Mouse (Mus musculus) hindbrain, embryonic 11.5 days (tissue): ENCODE data around the gene Spata48. TPM values are rescaled to one million over a fixed set of nuclear protein-coding genes. Genes with fewer than 3 reads are reported as not detected.

Experiments used
- ATAC-seq: fragments of 200-750 bp; cut with Nextera tagmentation; 2 replicates; pipeline ENCODE4 v1.8.0; 2017; ENCODE audit warnings: mild to moderate bottlenecking, moderate TSS enrichment, moderate library complexity; ENCODE audit not compliant: low FRiP score
- DNase-seq: peaks from one replicate; pipeline ENCODE4 v3.0.0-alpha.2; 2015; ENCODE audit warnings: low spot score
- H3K27ac ChIP-seq: fragments of 300-500 bp; sonication (generic); 2 replicates; pipeline ENCODE4 v1.5.1; 2014; ENCODE audit warnings: mild to moderate bottlenecking, low read depth, low read length
- H3K27me3 ChIP-seq: fragments of 300-500 bp; sonication (generic); 2 replicates; pipeline ENCODE4 v1.6.1; 2014; ENCODE audit warnings: mild to moderate bottlenecking, low read length, moderate library complexity, mixed read lengths; ENCODE audit not compliant: control insufficient read depth, insufficient read depth
- H3K36me3 ChIP-seq: fragments of 300-500 bp; sonication (generic); 2 replicates; pipeline ENCODE4 v1.6.1; 2014; ENCODE audit warnings: mild to moderate bottlenecking, low read length, moderate library complexity, mixed read lengths; ENCODE audit not compliant: control insufficient read depth, insufficient read depth
- H3K4me1 ChIP-seq: fragments of 300-500 bp; sonication (generic); replicated peaks from 2 replicates; pipeline ENCODE4 v1.6.1; 2014; ENCODE audit warnings: low read length, mixed read lengths; ENCODE audit not compliant: control insufficient read depth, insufficient read depth
- H3K4me2 ChIP-seq: fragments of 300-500 bp; sonication (generic); replicated peaks from 2 replicates; pipeline ENCODE4 v1.6.1; 2014; ENCODE audit warnings: mild to moderate bottlenecking, low read depth, low read length
- H3K4me3 ChIP-seq: fragments of 300-500 bp; sonication (generic); 2 replicates; pipeline ENCODE4 v1.5.1; 2014; ENCODE audit warnings: low read depth, low read length
- H3K9ac ChIP-seq: fragments of 300-500 bp; sonication (generic); 2 replicates; pipeline ENCODE4 v1.6.1; 2014; ENCODE audit warnings: low read depth, low read length
- H3K9me3 ChIP-seq: fragments of 300-500 bp; sonication (generic); 2 replicates; pipeline ENCODE4 v1.6.1; 2016; ENCODE audit warnings: low read length; ENCODE audit not compliant: control insufficient read depth
- WGBS: fragments of 180-500 bp; shearing (Covaris S2); extraction: QIAGEN DNeasy Blood & Tissue Kit; methylation state at CpG from one replicate; pipeline ENCODE4 v1.1.7; 2014; 5-methylcytosine and 5-hydroxymethylcytosine counted together
- polyA plus RNA-seq: library from polyadenylated mRNA; unstranded; fragments of >200 nt; fragmentation: Nextera tagmentation; extraction: Ambion mirVana; gene quantifications from 2 replicates; pipeline ENCODE4 v1.2.1, GENCODE M21; 2014

Spata48 gene
- polyA plus RNA-seq, 1 experiment from 2014 or later = 1.6 TPM

GRCm38 (mm10) chr11:11521908-11522441 is 60.1 kb downstream of the Spata48 start:
- no peaks in the 10 kb centered on the region for H3K9me3 ChIP-seq
- no peaks in the 10 kb centered on the region for H3K36me3 ChIP-seq
- no peaks in the 10 kb centered on the region for H3K27me3 ChIP-seq
- no peak overlapping the region for H3K4me2 ChIP-seq
- no peaks in the 10 kb centered on the region for H3K4me1 ChIP-seq
- H3K4me3 ChIP-seq = no peak overlapping the region
- DNase-seq (no peak), ATAC-seq (no peak)
- H3K9ac ChIP-seq = no peak overlapping the region
- WGBS = 86% methylated on average over 5 of the region's 5 CpGs
- no peak overlapping the region for H3K27ac ChIP-seq

GRCm38 (mm10) chr11:11528760-11529159 is 66.9 kb downstream of the Spata48 start:
- no peak overlapping the region for H3K27ac ChIP-seq
- H3K9ac ChIP-seq = no peak overlapping the region
- no peaks in the 10 kb centered on the region for H3K36me3 ChIP-seq
- no peaks in the 10 kb centered on the region for H3K9me3 ChIP-seq
- H3K4me1 ChIP-seq = no peaks in the 10 kb centered on the region
- no peak overlapping the region for H3K4me2 ChIP-seq
- no peak for ATAC-seq
- no peaks in the 10 kb centered on the region for H3K27me3 ChIP-seq
- DNase-seq = no peak
- no peak overlapping the region for H3K4me3 ChIP-seq
- 85% methylated on average over 11 of the region's 11 CpGs for WGBS

GRCm38 (mm10) chr11:11529165-11529564 is 67.3 kb downstream of the Spata48 start:
- 75% methylated on average over 6 of the region's 6 CpGs for WGBS

GRCm38 (mm10) chr11:11530126-11530525 is 68.2 kb downstream of the Spata48 start:
- no peak for DNase-seq
- Histone ChIP-seq H3K27ac (no peak overlapping the region), H3K27me3 (no peaks in the 10 kb centered on the region), H3K4me2 (no peak overlapping the region), H3K9ac (no peak overlapping the region), H3K36me3 (no peaks in the 10 kb centered on the region), H3K9me3 (no peaks in the 10 kb centered on the region), H3K4me3 (no peak overlapping the region), H3K4me1 (no peaks in the 10 kb centered on the region)
- 89% methylated on average over 2 of the region's 2 CpGs for WGBS
- no peak for ATAC-seq

More at GRCm38 (mm10) chr11:11529165-11529564, 67.3 kb downstream of the Spata48 start:
- ATAC-seq (no peak), DNase-seq (no peak)
- Histone ChIP-seq H3K4me1 (no peaks in the 10 kb centered on the region), H3K4me3 (no peak overlapping the region), H3K27ac (no peak overlapping the region), H3K27me3 (no peaks in the 10 kb centered on the region), H3K4me2 (no peak overlapping the region), H3K36me3 (no peaks in the 10 kb centered on the region), H3K9me3 (no peaks in the 10 kb centered on the region), H3K9ac (no peak overlapping the region)

- Histone ChIP-seq H3K4me3 (no peak overlapping the region), H3K27me3 (no peaks in the 10 kb centered on the region), H3K4me1 (no peaks in the 10 kb centered on the region), H3K27ac (no peak overlapping the region), H3K36me3 (no peaks in the 10 kb centered on the region), H3K9me3 (no peaks in the 10 kb centered on the region), H3K9ac (no peak overlapping the region), H3K4me2 (no peak overlapping the region)
- ATAC-seq (no peak), DNase-seq (no peak)
- 88% methylated on average over 1 of the region's 1 CpGs for WGBS
These were observed 74.4 kb downstream of the Spata48 start for GRCm38 (mm10) chr11:11536295-11536694.

- Histone ChIP-seq H3K27ac (no peak overlapping the region), H3K9me3 (no peaks in the 10 kb centered on the region), H3K9ac (no peak overlapping the region), H3K36me3 (no peaks in the 10 kb centered on the region), H3K4me3 (no peak overlapping the region), H3K4me1 (no peaks in the 10 kb centered on the region), H3K4me2 (no peak overlapping the region), H3K27me3 (no peaks in the 10 kb centered on the region)
- WGBS = 95% methylated on average over 3 of the region's 3 CpGs
- DNase-seq = no peak
- ATAC-seq = no peak
These were observed 84.1 kb downstream of the Spata48 start for GRCm38 (mm10) chr11:11545948-11546347.

- WGBS = 92% methylated on average over 7 of the region's 7 CpGs
- Histone ChIP-seq H3K9ac (no peak overlapping the region), H3K9me3 (no peaks in the 10 kb centered on the region), H3K4me1 (no peaks in the 10 kb centered on the region), H3K27ac (no peak overlapping the region), H3K36me3 (no peaks in the 10 kb centered on the region), H3K27me3 (no peaks in the 10 kb centered on the region), H3K4me2 (no peak overlapping the region), H3K4me3 (no peak overlapping the region)
- ATAC-seq (no peak), DNase-seq (no peak)
These were observed 85.1 kb downstream of the Spata48 start for GRCm38 (mm10) chr11:11546903-11547511.

GRCm38 (mm10) chr11:11547597-11548240 is 85.8 kb downstream of the Spata48 start:
- Histone ChIP-seq H3K9me3 (no peaks in the 10 kb centered on the region), H3K9ac (no peak overlapping the region), H3K4me3 (no peak overlapping the region), H3K36me3 (no peaks in the 10 kb centered on the region), H3K27ac (no peak overlapping the region), H3K4me2 (no peak overlapping the region), H3K4me1 (no peaks in the 10 kb centered on the region), H3K27me3 (no peaks in the 10 kb centered on the region)
- no peak for DNase-seq
- WGBS = 78% methylated on average over 7 of the region's 7 CpGs
- no peak for ATAC-seq

GRCm38 (mm10) chr11:11555563-11555962 is 93.7 kb downstream of the Spata48 start:
- no peak for ATAC-seq

More at GRCm38 (mm10) chr11:11555563-11555962, 93.7 kb downstream of the Spata48 start:
- DNase-seq = no peak
- Histone ChIP-seq H3K27ac (no peak overlapping the region), H3K36me3 (no peaks in the 10 kb centered on the region), H3K9me3 (no peaks in the 10 kb centered on the region), H3K4me2 (no peak overlapping the region), H3K4me3 (no peak overlapping the region), H3K4me1 (no peaks in the 10 kb centered on the region), H3K9ac (no peak overlapping the region), H3K27me3 (no peaks in the 10 kb centered on the region)
- 81% methylated on average over 8 of the region's 8 CpGs for WGBS
